ENCODE assay signal across 8 mouse cellular contexts in the genomic region with DNA sequence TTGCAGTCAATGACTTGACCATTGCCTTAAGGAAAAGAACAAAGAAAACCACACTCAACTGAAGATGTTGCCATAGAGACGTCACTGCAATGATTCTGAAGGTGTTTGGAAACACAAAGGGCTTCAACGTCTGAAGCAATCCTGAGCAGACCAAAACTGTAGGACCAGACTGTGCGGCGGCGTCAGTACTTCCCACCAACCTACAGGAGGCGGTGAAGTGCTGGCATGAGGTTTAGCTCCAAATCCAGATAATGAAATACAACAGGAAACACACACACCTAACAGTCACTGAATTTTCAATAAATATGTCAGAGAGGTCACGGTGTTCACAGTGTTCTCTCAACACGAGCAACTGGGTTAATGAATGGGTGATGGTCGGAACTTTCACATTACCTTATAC. TPM values are rescaled to one million over a fixed set of nuclear protein-coding genes. Genes with fewer than 3 reads are reported as not detected.
A peak's percentile ranks its signal among the peaks of the same experiment; 100 is the strongest.
DNase-seq lines count a peak whose midpoint lies in the region; ATAC-seq and TF ChIP-seq lines count a peak whose summit lies in the region.

No protein-coding gene starts in this region.

- peak overlapping the region; percentile 49 for H3K4me3 ChIP-seq in liver, embryonic 12.5 days
- H3K4me3 ChIP-seq in small intestine, adult 2 months (ENCODE audit: low read depth, low read length) = no peak overlapping the region

- peak overlapping the region; percentile 93 for H3K27ac ChIP-seq in liver, embryonic 12.5 days
- no peak overlapping the region for H3K27ac ChIP-seq in small intestine, adult 2 months (ENCODE audit: insufficient read depth, low read depth, low read length)

- H3K4me2 ChIP-seq in liver, embryonic 12.5 days = peak overlapping the region; percentile 70

- H3K27me3 ChIP-seq in liver, embryonic 12.5 days (replicated peaks) = no peaks in the 10 kb centered on the region
- H3K27me3 ChIP-seq in small intestine, adult 2 months (ENCODE audit: control insufficient read depth, insufficient read depth, low read length) = no peaks in the 10 kb centered on the region

- peak; percentile 62 for ATAC-seq in liver, embryonic 12.5 days

- H3K9me3 ChIP-seq in liver, embryonic 12.5 days (replicated peaks) = no peaks in the 10 kb centered on the region

- H3K4me1 ChIP-seq in liver, embryonic 12.5 days = peaks cover 72% of the 10 kb centered on the region
- H3K4me1 ChIP-seq in small intestine, adult 2 months (ENCODE audit: control insufficient read depth, insufficient read depth, insufficient read length, low read length) = peaks cover 6% of the 10 kb centered on the region

- TF ChIP-seq CTCF in small intestine, adult 2 months (IDR thresholded peaks at IDR 0.05; ENCODE audit: extremely low read depth, insufficient read length, insufficient replicate concordance, low read depth, low read length) = peak; percentile 36; the same call in 1 of the 2 replicates

- DNase-seq in embryo, embryonic 10 days (ENCODE audit: low spot score) = peak; percentile 18
- DNase-seq in embryo, embryonic 9.5 days (ENCODE audit: extremely low spot score) = no peak
- DNase-seq in right cerebral cortex, postnatal 14 days = peak; percentile 17
- no peak for DNase-seq in right cerebral cortex, adult 18-20 months
- no peak for DNase-seq in ovary, adult 18-20 months (ENCODE audit: low spot score)
- no peak for DNase-seq in spleen, adult 12 weeks (ENCODE audit: low spot score)

- WGBS in liver, embryonic 12.5 days (ENCODE audit: insufficient replicate concordance) = 28% methylated on average over 9 of the region's 9 CpGs
- 72% methylated on average over 9 of the region's 9 CpGs for WGBS in small intestine, adult 2 months

- H3K36me3 ChIP-seq in liver, embryonic 12.5 days = no peaks in the 10 kb centered on the region
- peaks cover 51% of the 10 kb centered on the region for H3K36me3 ChIP-seq in small intestine, adult 2 months (ENCODE audit: control insufficient read depth, insufficient read depth, low read length)

- peak overlapping the region; percentile 58; the same call in 1 of the 2 replicates for H3K9ac ChIP-seq in liver, embryonic 12.5 days

- TF ChIP-seq POLR2A in small intestine, adult 2 months (IDR thresholded peaks at IDR 0.05; ENCODE audit: low read depth, low read length) = no peak

RNA-seq across cellular contexts. Expression of gene Unc50, which starts 49.1 kb away (rescaled TPM):
- 86.4 and 87.2 TPM in 2 replicates for polyA plus RNA-seq in liver, embryonic 12.5 days (2016; fragmentation: Nextera tagmentation; extraction: Ambion mirVana)
- 15.6 and 36.6 TPM in 2 replicates for polyA plus RNA-seq in small intestine, adult 2 months (2012; rRNA removed)

RNA-seq across cellular contexts. Expression of gene Coa5, which starts 49.2 kb away (rescaled TPM):
- polyA plus RNA-seq in liver, embryonic 12.5 days (2016; fragmentation: Nextera tagmentation; extraction: Ambion mirVana) = 53.6 TPM in 2 replicates
- polyA plus RNA-seq in small intestine, adult 2 months (2012; rRNA removed) = 18.6 and 30.0 TPM in 2 replicates

Comparison
In these comparisons a context has a peak if more than half of its experiments do, and no peak if none do; other contexts are left out.
1. DNase-seq: peak in embryo, embryonic 10 days (single experiment) and right cerebral cortex, postnatal 14 days (single experiment); none in embryo, embryonic 9.5 days (single experiment), right cerebral cortex, adult 18-20 months (single experiment), ovary, adult 18-20 months (single experiment) and spleen, adult 12 weeks (single experiment).